Mouse (Mus musculus) c-Kit-positive CD71-positive TER-119-negative erythroid progenitor cells, embryonic 14.5 days (primary cell): ENCODE measurements around the gene Tead4.
"Not testable (repeated sequence)": the region's sequence is repeated elsewhere in the genome, so short reads cannot be mapped to it uniquely, and the experiment has no call there.

Experiments
- DNase-seq: peaks from one replicate; pipeline ENCODE4 v3.0.0-alpha.2; 2013; ENCODE audit warnings: low read depth

Gene Tead4

DNA sequence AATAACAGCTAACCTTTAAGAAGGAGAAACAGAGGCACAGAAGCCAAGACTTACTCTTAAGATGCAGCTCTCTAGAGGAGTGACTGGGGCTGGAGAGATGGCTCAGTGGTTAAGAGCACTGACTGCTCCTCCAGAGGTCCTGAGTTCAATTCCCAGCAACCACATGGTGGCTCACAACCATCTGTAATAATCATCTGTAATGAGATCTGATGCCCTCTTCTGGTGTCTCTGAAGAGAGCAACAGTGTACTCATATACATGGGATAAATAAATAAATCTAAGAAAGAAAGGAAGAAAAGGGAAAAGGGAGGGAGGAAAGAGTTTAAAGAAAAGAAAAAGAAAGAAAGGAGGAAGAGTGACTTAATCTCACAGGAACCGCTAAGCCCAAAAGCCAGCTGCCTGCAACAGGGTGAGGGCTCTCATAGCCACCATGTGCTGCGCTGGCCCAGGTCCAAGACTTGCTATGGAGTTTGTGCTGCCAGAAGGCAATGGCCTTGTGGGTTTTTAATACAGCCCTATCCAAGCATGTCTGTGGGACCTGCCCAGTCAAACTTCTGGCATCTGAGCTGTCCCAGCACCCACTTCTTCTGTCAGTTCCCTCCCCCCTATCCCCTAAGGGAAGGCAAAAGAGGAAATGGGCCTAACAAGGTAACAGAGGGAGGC is 63.4 kb downstream of the Tead4 start:
- no peak for DNase-seq

DNA sequence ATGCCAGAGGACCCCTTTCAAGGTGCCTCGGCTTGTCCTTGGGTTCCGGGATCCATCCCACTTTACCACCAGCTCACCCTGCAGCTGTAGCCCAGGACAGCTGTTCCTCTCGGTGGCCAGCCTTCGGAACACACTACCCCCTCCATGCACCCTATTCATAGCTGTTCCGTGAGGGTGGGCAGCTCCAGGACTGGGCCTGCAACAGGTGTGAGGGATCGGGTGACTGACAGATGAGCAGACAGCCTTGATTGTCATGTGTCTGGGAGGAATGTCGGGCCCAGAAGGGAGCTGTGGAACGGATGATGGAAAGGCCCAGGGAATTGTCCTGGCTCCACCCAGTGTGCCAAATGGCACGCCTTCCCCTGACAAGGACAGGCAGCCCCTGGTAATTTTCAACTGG is 64.0 kb downstream of the Tead4 start:
- no peak for DNase-seq

DNA sequence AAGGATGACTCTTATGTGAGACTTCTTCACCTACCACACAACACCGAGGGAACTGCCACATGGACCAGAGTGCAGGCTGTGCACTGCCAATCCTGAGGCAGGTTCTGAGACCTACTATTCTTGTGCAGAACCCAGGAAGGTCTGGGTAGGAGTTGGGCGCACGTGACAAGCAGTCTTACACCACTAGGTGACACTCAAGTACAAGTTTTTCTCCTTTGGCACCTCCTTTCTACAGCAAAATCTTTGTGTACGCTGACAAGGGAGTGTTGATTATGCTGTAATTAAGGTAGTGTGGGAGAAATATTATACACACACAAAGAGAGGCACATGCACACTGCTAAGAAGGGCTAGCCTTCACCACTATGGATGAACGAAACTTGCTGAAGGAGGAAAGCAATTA is 66.4 kb downstream of the Tead4 start:
- no peak for DNase-seq

DNA sequence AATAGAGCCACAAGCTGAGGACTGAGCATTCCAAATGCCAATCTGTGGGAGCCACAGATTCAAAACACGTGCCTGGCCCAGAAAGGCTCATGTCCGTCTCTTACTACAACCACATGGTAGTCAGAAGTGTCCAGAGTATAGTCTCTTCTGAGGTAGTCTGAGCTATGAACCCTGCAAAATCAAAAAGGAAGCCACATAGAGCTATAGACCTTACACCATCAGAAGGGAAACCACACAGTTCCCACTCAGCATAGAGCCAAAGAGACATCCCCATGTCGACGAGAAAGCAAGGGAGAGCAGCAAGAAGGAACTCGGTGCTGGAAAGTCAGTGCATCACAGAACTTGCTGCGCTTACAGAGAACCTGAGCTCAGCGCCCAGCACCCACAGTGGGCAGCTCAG is 68.4 kb downstream of the Tead4 start:
- no peak for DNase-seq

DNA sequence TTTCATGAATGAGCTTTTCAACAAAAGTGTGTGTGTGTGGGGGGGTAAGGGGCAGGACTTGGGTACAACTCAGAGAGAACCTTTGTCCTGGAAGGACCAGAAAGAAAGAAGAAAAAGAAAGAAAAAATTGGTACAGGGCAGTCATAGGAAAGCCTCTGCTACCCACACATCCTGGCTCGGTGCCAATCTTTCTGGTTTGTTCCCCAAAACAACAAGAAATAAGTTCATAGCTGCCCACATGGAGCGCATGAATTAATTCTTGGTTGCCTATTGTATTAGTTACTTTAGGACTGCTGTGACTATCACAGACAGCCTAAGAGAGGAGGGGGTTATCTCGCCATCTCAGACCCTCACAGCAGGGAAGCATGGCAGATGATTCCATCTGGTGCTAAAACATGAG is 68.9 kb downstream of the Tead4 start:
- no peak for DNase-seq

DNA sequence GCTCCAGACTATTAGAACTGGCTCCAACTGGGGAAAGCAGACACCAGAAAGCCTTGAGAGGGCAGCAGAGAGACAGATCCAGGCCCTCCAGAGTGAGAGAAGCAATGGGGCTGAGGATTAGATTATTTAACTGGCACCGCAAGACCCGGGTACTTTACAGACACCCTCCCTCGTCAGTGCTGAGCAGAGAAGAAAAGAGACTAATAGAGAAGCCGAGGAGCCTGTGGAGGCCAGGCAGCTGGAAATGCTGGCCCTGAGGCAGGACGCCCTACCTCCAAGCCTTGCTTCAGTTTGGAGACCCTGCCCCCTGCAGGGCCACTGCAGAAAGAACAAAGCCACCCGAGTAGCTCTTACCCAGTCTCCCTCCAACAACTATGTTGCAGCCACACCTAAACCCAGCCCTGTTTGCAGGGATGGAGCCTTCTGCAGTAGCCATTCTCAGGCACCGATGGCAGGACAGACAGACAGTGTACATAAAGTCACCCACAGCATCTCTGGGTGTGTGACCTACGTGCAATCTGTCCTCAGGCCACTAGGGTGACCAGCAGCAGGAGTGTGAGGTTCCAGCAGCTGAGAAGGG is 73.1 kb downstream of the Tead4 start:
- DNase-seq: no peak

DNA sequence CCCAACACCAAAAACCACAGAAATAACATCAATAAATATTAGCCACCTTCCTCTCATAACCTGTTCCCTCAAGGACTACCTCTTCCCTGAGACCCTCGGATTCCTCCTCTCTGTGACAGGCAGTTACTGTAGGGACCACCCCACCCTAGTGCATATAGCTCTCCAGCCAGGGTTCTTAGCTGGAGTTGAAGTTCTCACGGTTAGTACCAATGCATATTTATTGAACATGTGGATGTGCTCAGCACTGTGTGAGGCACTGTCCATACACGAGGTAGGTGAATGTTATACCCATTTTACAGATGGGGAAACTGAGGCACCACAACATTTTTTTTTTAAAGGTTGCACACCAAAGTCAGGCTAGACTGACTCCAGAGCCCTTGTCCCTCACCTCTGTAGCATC is 73.7 kb downstream of the Tead4 start:
- DNase-seq: no peak

DNA sequence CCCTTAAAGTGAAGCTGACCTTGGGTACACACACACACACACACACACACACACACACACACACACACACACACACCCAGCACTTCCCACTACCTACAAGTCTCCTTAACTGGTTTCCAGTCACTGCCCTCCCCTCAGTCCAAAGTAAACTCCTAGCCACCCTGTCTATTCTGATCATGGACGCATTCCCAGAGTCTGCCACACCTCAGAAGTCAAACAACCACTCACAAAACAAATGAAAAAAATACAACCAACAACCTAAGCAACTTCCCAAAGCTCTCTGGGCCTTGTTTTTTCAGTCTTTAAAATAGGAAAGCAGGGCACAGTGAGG is 74.8 kb downstream of the Tead4 start:
- DNase-seq: no peak

DNA sequence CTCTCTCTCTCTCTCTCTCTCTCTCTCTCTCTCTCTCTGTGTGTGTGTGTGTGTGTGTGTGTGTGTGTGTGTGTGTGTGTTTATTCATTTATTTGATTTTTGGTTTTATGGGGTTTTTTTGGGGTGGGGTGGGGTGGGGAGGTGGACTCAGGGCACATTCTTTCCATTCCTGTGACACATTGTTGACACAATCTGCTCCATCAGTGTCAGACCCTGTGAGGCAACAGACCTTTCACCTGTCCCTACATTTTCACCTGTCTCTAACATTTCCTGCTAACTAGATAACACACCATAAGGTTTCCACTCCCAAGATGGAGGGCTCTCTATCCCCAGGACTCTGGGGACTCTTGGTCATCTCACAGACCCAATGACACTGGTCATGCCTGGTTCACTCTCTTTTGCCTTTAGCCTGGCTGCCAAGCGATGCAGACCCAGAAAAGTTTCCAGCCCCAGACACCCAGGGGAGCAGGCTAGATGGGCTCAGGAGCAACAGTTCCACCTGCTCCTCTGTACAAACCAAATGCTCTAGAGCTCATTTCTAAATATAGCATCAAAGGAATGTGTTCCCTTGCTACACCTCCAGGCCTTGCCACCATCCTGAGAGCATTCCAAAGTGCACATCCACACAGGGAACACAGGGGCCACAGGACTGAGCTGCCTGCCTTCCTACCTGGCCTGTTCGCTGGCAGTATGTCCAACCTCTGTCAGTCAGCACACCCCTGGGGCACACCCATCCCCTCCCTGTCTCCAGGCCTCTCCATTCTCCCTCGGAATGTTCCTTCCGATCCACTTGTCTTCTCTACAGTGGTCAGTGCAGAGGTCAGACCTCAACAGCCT is 75.4 kb downstream of the Tead4 start:
- DNase-seq: no peak

DNA sequence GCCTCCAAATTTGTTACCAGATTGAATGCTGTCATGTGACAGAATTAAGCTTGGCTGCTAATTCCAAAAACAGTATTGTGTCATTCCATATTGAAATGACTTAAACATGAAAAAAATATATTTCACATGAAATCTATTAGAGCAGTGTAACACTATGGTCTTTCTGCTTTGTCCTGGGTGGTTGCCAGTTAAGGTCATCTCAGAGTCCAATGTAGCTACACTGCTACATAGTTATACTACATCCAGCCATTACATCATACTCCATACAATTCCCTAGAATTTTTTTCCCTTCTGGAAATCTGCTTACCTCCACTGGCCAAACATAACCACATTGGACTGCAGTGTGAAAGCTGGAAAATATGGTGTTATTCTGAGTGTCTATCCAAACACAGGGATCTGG is 77.5 kb downstream of the Tead4 start:
- DNase-seq: no peak

DNA sequence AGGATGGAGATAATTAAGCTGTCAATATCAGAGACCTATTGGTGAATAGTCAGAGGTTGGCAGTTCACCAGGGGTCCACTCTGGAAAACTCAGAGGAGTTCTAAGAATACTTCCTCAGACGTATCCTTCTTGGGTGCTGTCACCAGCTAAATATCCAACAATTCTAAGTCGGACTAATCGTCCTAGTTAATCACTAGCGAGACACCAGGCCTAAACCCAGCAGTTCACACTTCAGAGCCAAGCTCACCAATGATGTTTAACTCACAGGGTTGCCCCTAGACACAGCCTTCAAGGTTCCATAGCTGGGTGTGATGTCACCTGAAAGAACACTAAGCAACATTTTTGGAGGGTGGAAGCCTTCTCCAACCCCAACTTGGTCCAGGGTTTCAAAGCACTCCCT is 85.6 kb downstream of the Tead4 start:
- DNase-seq: not testable (repeated sequence)

DNA sequence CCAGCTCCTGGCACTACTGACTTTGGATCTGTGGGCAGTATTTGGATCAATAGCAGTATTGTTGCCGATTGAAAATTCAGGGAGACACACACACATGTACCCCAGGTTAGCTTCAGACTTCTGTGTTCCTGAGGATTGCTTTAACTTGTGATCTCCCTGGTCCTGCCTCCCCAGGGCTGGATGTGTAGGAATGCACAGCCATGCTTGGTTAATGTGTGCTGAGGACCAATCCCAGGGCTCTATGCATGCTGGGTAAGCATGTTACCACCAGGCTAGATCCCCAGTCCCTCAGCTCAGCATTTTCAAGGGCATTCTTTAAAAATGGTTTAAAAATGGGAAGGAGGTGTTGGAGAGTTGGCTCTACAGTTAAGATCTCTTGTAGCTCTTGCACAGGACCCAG is 91.4 kb downstream of the Tead4 start:
- not testable (repeated sequence) for DNase-seq

DNA sequence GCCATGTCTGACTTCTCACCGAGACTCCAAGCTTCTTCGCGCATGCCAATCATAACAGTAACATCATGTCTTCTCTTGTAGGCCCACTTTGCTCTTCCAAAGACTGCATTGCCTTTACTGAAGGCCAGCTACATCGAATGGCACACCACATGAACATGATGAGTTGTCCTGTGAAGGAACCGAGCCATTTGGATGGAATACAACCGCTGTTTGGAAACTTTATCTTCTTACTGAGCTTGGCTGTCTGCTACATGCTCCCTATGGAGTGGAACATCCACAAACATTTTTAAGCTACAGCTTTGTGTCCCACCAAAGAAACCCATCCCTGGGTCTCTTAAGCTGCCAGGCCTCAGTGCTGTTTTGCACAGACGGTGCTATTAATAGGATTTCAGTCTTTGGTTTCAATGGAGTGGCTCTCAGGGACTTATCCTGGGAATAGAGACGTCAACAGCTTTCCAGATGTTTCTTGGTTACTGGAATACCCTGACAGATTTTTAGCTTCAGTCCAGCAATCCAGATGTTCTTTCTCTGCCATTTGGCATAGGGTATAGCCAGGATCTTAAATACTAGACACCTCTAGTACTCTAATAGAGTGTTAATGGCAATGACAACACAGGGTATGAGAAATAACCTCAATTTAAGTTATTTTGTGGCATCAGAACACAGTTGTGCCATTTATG is 92.0 kb downstream of the Tead4 start:
- no peak for DNase-seq

DNA sequence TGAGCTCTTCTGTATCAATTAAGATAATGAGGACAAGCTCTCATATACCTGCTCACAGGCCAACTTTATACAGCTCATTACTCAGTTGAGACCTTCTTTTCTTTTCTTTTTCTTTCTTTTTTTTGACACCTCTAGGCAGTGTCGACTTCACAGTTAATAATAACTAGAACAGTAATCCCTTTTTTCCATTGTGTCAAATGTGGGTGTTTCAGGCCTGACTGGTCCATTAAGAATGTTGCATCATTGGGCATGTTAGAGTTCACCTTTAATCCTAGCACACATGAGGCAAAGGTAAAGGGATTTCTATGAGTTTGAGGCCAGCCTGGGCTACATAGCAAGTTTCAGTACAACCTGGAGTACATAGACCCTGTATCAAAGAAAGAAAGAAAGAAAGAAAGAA is 97.1 kb downstream of the Tead4 start:
- DNase-seq: no peak

DNA sequence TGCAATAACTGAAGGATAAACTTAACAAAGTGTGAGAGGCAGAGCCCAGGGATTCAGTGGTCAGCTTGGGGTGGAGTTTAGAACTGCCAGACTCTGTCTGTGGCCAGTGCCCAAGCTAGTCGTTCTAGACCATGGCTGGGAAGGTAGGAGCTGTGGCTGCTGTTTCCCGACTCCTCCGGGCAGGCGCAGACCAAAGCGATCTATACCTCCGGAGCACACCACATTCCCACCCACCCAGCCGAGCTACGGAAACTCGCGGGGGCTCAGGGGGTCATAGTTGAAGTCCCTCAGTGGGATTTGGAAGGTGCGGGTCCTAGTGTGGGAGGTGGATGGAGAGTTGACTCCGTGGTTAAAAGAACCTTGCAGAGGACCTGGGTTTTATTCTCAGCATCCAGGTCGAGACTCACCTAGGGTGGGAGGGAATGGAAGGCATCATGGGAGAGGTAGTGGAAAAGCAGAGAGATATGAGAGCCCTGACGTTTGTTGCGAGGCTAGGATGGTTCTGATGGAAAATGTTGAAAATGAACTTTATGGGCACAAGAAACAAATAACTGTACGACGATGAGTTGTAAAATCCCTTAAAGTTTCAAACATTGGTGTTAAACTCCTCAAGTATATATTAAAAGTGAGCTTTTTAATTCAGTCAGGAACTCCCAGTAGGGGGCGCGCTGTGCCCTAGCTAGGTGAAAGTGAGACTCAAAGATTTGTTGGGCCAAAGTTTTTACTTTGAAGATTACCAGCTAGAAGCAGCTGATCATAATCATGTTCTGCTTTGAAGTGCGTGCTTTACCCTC is 99.6 kb downstream of the Tead4 start:
- peak; percentile 63 for DNase-seq

DNA sequence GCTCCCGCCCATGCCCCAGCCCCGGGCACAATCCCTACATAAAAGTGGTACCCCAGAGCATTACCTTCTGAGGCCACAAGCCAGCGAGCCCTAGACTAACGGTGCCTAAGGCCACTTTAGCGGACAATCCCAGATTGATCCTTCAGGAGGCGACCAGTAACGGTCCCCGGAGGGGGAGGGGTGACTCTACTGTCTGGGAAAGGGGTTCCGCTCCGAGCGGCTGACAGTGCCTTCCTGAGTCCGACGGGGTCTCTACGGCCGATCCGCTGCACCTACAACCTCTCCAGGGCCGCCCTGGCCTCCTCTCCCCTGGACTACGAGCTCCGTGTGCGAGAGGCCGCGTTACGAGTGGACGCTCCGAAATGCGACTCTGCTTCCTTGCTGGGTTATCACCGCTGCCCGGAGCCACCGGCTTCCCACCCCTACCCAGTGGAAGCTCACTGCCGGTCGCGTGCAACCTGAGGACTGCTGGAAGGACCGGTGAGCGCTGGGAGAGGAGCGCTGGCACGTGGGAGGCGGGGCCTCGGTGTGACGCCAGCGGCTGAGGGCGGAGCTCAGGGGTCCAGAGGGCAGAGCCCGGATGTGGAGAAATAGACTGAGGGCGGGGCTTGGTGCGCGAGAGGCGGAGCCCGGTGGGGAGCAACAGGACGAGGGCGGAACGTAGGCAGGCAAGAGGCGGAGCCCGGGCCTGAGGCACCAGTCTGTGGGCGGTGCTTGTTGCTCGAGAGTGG is 100.3 kb downstream of the Tead4 start:
- DNase-seq: peak; percentile 92

DNA sequence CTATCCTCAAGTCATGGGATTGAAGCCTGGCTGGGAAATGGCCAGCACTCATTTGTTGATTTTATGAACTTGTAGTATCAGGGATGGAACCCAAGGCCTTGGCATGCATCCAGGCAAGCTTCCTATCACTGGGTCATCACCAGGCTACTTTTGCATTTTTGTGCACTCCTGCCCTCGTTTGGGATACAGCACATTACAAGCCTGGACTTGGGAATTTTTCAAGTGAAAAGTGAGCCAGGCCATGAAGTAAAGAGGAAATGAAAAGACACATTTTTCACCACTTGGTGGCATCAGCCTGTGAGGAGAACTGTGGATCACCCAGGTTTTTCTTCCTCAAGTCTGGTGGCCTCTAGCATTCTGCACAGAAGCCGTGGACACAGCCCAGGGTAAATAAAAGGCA is 117.1 kb downstream of the Tead4 start:
- DNase-seq: no peak

DNA sequence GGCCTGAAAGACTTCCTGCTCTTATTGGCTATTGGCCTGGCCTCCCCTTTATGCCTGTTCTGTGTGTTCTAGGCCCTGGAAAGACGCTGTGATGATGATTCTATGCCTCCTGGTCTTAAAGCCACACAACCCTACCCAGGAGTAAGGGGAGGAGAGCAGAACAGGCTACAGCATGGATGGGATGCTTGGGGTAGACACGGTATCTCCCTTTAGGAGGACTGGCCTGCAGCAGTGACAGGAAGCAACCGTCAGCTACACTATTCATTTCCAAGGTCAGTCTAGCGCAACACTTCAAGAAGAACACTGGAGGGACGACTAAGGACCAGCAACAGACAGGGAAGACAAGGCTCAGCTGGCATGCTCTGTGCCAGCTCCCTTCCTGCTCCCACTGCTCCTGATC is 119.4 kb downstream of the Tead4 start:
- no peak for DNase-seq

DNA sequence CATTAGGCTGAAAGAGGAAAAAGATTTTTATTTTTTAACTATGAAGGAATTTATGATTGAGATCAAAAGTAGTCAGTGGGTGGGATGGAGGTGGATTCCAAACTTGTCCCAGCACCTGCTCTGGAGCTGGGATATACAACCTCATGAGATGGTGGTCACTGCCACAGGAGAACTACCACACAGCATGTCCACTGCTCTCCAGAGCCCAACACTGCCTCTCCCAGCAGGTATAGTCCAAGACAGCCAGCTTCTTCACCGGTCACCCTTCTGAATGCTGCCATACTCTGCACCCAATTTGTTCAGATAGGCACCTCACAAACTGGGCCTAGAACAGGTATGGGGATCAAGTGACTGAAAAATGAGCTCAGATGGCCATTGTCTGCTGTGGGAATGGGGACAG is 121.0 kb downstream of the Tead4 start:
- DNase-seq: no peak

DNA sequence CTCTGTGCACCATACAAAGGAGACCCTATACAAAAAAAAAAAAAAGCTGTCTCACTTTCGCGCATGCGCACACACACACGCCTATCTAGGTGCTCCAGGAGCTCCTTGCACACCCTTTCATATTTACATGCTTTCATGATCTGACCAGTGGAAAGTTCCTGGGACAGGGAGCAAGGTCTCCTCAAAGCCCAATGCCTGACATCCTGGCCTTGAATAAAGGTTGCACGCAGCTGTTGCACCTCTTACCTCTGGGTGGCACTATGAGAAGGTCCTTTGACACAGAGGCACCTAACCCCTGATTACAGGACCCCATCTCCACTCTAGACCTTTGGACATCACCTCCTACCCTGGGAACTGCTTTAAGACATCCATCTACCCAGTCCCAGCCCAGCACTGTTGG is 121.4 kb downstream of the Tead4 start:
- DNase-seq: no peak

DNA sequence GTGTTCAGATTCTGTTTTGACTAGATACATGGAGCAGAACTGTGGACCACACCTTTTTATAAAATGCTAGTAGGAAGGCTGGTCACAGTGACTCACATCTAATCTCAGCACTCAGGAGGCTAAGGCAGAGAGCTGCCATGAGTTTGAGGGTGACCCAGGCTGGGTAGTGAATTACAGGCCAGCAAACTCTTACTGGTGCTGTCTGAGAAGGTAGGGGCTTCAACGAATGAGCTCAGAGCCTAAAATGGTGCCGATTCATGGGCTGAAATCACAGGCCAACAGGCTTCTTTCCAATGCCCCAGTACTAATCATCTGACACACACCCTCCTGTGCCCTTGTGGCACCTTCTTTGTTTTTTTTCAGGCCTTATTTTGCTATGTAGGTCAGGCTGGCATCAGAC is 121.9 kb downstream of the Tead4 start:
- no peak for DNase-seq
